Mouse (Mus musculus) urinary bladder, postnatal 4 days (tissue): ENCODE measurements around the gene Zbtb20.
"Not testable (repeated sequence)": the region's sequence is repeated elsewhere in the genome, so short reads cannot be mapped to it uniquely, and the experiment has no call there.

Source experiments
- DNase-seq, 2 experiments: peaks; one replicate each; pipeline ENCODE4 v3.0.0; 2021 to 2022; ENCODE audit warnings: low spot score in 2 of 2

The Zbtb20 gene

DNA sequence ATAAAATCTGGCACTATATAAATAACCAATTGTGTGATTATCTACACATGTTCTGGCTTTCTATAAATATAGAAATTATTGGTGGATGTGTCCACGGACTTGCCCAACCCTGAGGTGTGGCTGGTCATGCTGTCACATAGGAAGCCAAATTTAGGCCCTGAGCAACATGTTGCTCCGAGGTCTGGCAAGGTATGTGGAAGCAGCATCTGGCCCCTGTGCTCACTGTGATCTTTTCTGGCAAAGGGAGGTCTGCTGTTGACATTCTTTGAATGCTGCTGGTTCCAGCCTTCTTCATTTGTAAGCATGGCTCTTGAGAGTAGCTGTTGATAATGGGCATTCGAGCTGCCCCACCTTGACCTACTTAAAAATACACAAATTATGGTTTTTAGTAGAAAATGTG, 35.0 kb downstream of the Zbtb20 start:
- DNase-seq: no peak

DNA sequence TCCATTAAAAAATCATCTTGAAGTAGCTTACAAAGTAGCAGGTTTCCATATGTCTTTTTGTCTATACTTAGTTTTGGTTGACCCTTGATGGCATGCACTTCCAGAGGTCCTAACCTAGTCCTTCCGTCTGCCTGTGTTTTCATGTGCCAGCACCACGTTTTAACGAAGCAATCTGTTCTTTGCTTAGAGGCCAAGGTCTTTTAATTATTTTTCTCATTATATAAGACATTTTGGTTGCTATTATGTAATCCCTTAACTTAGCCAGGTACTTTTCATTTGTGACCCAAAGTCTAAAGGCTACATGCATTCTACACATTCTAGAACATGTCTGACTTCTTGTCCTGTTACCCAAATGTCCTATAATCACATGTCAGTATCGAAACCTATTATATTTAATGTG, 35.6 kb downstream of the Zbtb20 start:
- no peak for DNase-seq

DNA sequence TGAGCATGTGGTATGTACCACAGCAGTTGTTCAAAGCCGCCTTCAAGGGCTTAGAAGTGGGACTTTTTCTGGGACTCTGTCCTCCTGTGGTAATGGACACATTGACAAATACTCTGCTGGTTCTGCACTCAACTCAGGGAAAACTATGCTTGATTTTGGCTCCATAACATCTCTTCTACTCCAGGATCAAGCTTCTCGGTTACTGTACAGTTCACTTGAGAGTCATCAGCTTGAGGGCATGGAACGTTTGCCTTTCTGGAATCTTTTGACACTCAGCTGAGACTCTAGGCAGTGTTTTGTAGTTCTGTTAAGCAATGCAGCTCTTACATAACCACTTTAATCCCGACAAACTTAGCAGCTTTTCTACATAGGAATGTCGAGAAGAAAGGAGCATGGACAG, 36.1 kb downstream of the Zbtb20 start:
- DNase-seq: no peak

DNA sequence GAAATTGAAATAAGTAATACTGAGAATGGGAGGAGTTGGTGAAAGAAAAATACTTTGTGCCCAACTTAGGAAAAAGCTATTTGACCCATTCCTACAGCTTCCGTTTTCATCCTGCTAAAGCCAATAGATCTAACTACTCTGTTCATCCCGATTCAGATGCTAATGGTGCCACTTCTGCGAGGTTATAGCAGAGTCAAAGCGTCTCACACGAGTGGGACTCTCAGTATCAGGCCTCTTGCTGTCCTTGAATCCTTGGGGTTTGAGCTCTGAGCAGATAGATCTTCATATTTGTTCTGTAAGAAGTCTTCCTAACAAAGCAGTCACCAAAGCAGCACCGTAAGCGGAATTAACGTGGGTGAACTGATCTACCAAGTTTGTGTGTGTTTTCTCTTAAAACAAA, 37.6 kb downstream of the Zbtb20 start:
- no peak for DNase-seq

- no peak for DNase-seq
Measured at GRCm38 (mm10) chr16:42914457-42915085, 38.9 kb downstream of the Zbtb20 start.

DNA sequence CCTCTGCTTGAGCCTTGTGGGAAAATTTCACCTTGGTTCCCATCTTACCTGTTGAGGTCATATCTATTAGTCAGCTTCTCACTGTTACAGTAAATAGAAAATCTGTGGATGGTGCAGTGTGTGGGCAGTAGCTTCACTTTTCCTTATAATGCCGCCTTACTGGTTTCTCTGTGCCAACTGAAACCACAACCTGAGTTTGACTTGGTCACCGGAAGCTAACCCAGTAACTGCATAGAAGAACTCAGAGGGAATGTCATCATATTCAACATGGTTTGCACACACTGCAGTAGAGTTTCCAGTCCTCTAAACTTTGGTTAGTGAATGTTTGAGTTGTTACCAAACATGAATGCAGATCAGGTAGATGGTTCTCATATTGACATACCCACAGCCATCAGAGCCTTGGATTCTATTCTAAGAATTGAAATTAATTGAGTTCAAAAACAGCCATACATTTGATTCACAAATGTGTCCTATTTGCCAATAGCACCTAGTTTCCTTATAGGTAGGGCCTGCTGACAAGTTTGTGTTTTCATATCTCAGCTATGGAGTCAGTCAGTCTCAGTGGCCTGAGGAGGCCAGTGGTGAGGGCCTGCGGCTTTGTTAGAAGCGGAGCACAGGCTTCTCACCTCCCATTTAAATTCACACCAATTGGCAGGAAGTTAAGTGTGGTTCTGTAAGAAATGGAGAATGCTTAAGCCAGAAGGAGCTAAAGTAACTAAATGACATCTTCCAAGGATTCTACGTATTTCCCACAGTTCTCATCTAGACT, 44.5 kb downstream of the Zbtb20 start:
- DNase-seq: no peak

DNA sequence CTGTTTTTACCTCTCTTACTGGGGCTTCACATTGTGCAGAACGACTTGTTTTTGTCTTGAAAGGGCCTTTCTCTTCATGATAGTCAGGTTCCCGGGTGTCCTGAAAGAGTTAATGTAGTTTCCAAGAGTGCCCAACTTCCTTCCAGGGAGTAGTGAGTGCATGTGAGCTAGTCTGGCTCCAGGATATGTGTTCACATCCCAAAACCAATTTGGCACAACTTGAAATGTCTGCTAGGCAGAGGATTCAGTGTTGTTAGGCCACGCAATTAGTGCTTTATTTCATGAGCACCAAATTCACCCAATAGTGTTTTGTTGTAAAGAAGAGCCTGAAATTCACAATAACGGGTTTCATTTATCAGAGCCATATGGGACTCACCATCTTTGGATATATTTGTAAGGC, 45.8 kb downstream of the Zbtb20 start:
- DNase-seq: no peak

- DNase-seq: no peak
Measured at GRCm38 (mm10) chr16:42938211-42938610, 62.5 kb downstream of the Zbtb20 start.

GRCm38 (mm10) chr16:42947016-42947415, 71.3 kb downstream of the Zbtb20 start:
- DNase-seq: no peak

- DNase-seq: not testable (repeated sequence)
Measured at GRCm38 (mm10) chr16:42955401-42955800, 79.7 kb downstream of the Zbtb20 start.

DNA sequence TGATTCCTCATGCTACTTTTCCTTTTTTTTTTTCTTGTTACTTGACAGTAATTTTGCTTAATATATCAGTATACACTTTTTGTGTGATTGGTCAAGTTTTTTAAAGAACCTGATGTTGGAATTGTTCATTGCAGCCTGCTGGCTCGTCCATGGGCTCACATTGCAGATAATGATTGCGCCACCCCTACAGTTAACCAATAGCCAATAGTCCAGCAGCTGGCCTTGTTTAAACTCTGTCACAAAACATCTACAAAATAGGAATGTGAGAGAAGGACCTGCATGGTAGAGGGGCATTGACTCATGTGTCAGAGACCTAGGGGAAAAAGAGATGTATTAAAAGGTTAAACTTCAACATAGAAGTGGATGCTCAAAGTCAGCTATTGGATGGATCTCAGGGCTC, 97.2 kb downstream of the Zbtb20 start:
- no peak for DNase-seq

GRCm38 (mm10) chr16:42998896-42999295, 123.2 kb downstream of the Zbtb20 start:
- DNase-seq: no peak

DNA sequence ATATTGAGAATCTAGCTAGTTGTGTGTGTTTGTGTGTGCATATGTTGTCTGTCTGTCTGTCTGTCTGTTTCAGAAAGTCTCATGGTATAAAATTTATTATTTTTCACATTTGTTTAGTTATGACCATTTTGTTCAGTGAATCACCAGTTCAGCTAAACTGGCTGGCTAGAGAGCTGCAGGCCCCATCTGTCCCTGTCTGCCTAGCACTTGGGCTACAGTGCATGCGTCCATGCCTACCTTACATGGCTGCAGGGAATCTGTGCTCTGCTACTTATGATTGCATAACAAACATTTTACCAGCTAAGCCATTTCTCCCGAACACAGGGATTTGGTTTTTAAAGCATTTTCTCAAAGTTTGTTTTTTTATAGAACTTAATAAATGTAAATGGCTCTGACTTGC, 150.7 kb downstream of the Zbtb20 start:
- DNase-seq: no peak

GRCm38 (mm10) chr16:43029243-43029642, 153.6 kb downstream of the Zbtb20 start:
- DNase-seq: no peak

GRCm38 (mm10) chr16:43035709-43036108, 160.0 kb downstream of the Zbtb20 start:
- DNase-seq: no peak

GRCm38 (mm10) chr16:43036510-43036909, 160.8 kb downstream of the Zbtb20 start:
- DNase-seq: no peak

- no peak for DNase-seq
Measured at GRCm38 (mm10) chr16:43037320-43037719, 161.6 kb downstream of the Zbtb20 start.

DNA sequence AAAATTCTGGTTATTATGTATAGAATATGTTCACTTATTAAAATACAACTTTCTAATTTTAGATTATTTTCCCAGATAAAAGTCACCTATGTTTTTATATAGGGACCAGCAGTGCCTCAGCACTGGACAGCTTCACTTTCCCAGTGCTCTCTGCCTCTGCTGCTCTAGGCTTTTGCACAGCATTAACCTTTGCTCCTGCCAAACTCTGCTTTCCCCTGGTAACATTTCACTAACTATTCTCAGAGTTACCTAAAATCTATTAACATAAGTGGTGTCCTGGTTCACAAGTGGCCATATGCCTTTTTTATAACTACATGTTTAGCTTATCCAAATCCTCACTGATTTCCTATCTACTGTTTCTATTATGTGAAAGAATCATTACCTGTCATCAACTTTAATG, 169.9 kb downstream of the Zbtb20 start:
- no peak for DNase-seq

- DNase-seq: no peak
Measured at GRCm38 (mm10) chr16:43046686-43047085, 171.0 kb downstream of the Zbtb20 start.

DNA sequence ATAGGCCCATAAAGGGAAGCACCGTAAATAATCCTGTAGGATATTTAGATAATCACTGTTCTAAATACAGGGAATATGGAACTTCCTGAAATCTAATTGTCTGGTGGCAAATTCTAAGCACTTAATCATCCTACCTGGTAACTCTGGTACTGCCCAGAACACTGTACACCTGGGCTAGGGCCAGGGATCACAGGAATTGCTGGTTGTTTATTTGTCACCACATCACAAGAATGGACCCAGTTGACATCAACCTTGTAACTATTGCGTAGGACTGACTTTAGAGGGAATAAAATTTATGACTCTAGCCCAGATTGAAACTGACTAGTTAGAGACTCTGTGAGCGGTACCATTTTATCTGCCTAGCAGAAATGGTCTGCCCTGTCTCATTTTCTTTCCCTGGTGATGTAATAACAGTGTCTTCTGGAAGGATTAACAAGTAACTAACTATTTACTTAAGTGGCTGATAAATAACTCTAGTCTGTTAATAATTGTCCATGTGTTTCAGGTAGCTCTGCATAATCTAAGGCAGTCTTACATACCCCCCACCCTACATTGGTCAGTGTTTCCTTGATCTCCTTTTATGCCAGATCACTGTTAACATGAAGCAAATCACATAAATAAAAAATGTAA, 194.1 kb downstream of the Zbtb20 start:
- DNase-seq: no peak

DNA sequence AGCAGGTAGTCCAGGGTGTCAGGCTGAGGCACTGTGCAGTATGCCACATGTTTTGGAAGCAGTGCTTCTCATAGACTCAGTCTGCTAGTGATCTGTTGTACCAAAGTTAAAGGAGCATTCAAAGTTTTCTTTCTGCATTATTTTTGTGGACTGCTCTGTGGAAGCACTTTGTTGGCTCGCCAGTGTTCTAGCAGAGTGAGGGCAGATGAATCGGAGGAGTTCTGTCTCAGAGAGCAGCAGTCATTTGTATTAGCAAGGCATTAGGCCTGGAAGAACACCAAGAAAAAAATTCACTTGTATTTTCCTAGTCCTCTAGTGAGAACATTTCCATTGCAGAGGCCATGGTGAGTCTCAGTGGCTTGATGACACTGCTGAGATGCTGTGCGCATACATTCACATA, 196.2 kb downstream of the Zbtb20 start:
- DNase-seq: no peak

- DNase-seq: no peak
Measured at GRCm38 (mm10) chr16:43072818-43073594, 197.3 kb downstream of the Zbtb20 start.
